Mouse (Mus musculus): ENCODE measurements around the gene Brd4.

Gene Brd4

DNA sequence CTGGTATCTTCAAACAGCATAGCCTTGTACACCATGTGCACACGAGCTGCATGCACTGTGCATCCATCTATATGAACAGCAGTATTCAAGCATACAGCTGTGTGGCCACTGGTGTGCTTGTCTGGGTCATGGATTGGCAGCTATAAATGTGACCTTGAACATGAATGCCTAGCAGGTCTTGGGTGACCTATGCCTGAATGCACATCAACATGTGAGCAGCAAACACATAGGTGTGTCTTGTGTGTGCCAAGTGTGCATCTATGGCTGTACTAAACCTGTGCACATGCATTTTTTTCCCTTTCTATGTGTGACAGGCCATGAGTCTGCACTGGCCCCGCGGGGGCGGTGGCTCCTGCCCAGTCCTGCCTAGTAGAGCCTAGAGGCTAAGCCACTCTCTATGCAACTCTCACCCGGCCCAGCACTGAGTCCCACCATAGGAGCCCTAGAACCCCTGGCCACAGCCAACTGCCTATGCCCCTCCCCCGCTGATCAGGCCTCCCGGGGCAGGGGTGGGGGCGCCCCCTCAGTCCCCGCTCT, 119.2 kb downstream of the Brd4 start:
- no peak for DNase-seq

DNA sequence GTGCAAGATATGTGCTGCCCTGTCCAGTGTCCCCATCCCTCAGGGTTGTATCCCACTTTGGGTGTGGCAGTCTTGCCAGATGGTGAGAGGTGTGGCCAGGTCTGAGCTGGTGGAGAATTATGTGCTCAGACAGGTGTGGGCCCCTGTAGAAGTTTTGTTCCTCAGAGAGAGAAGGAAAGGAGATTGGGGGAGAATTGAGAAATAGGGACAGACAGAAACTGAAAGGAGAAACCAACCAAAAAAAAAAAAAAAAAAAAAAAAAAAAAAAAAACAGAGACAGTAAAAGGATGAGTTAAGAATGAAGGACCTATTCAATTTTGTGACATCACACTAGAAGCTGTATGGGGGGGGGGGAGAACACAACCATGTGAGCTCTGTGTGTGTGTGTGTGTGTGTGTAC, 119.7 kb downstream of the Brd4 start:
- no peak for DNase-seq

DNA sequence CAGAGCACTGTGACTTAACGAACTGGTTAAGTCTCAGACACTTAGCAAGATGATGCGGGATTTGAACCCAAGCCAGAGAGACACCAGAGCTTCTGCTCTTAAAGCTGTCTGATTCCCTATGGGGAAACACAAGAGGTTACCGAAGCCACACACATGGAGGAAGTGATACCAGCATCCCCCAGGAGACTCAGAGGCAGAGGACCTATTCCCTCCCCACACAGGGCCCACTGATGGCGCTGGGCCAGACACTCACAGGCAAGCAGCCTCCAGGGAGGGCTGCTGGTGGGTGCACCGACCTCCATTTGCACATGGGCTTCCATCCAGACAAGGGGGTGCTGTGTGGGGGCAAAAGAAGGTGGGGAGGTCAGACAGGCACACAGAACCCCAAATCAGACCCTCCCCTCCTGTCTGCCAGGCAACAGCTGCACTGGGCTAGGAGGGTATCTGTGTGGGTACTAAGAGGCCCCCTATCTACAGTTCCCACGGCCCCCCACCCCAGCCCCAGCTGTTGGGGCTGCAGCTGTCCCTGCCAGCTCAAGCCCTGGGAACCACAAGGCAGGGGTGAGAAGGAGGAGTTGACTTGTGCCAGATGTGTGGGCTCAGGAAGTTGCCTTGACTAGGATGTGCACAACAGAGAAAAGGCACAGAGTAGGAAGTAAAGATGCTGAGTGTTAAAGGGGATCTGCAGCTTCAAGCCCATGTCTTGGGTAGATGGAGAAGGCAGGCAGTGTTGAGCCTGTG, 120.4 kb downstream of the Brd4 start:
- peak; percentile 32 for DNase-seq

DNA sequence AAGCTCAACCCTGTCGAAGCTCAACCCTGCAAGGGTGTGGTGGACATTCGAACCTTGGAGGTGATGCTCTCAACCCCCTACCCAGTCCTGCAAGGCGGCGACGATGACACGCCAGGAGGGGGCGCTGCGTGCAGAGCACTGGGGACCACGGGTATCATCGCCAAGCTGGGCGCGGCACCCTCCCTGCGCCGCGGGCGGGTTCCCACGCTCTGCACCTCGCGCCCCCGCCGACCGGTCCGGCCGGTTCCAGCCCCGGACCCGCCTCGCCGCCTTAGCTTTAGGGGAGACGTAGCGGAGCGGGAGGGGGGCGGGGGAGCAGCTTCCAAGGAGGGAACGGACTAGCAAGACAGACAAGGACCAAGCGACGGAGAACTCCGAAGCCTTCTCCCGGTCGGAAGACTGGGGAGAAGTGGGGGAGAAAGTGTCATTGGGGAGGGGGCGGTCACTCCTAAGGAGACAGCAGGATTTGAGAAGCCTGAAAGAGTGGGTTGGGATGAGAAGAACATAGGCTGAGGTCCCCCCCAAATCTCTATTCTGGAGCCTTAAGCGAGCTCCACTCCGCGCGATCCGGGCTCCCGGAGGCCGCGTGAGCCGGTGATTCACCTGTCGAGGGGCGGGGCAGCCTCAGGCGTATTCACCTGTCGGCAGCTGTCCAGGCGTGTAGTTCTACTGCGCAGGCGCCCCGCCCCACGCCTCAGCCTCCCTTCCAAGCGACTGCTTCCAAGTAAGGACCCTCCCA, 122.2 kb downstream of the Brd4 start:
- DNase-seq = peak; percentile 73

DNA sequence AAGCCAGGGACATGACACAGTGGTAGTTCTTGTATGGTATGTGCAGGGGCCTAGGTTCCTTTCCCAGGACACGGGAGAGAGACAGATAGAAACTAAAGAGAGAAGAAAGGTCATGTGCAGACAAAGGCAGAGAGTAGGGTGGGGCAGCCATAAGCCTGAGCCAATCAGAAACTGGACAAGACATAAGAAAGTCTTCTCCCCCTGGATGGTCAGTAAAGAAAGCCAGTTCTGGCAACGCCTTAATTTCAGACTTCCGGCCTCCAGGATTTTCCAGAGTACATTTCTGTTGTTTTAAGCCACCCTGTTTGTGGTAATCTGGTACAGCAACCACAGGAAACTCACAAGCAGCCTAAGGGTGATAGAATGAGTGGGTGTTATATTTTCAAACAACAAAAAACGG, 123.6 kb downstream of the Brd4 start:
- DNase-seq = no peak

DNA sequence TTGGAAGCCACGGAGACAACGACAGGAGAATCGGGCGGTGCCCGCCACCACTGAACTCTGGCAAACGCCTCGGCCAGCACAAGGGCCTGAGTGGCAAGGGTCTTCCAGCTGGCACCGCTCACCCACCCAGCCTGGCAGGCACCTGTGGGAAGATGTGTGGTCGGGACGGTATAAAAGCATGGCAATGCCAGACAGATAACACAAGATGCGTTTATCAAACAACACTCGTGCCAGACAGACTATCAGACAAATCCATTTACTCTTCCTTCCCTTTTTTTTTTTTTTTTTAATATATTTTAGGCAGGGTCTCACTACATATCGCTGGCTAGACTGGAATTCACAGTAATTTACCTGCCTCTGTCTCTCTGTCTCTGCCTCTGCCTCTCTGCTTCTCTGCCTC, 125.7 kb downstream of the Brd4 start:
- DNase-seq = no peak

DNA sequence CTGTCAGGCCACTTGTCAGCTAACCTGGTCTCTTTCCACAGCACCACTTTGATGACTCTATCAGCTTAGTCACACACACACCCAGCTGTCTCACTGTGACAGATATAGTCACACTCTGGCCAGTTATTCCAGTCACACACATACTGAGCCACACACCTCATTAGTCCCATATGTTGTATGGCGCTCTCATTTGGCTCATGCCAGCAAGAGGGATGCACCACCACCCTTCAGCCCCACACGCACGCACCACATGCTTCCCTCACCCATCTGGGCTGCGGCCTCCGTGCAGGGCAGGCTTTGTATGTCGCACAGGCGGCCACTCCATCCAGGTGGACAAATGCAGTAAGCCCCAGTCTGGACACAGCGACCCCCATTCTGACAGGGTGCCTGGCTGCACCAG, 137.8 kb downstream of the Brd4 start:
- DNase-seq = no peak

Measured in right cerebral cortex, postnatal 14 days (tissue).